Mouse (Mus musculus) midbrain, embryonic 10.5 days (tissue): ENCODE results near the gene Mlip. TPM values are rescaled to one million over a fixed set of nuclear protein-coding genes. Genes with fewer than 3 reads are reported as not detected.

ENCODE experiments used
- DNase-seq: peaks from one replicate; pipeline ENCODE4 v3.0.0-alpha.2; 2017; ENCODE audit warnings: low spot score
- H3K27ac ChIP-seq: fragments of 300-500 bp; sonication (generic); replicated peaks from 2 replicates; pipeline ENCODE4 v1.5.1; 2016; ENCODE audit warnings: mild to moderate bottlenecking
- H3K27me3 ChIP-seq: fragments of 300-500 bp; sonication (generic); 2 replicates; pipeline ENCODE4 v1.6.1; 2016; ENCODE audit warnings: low read depth, mild to moderate bottlenecking; ENCODE audit not compliant: poor library complexity, severe bottlenecking
- H3K36me3 ChIP-seq: fragments of 300-500 bp; sonication (generic); 2 replicates; pipeline ENCODE4 v1.6.1; 2016; ENCODE audit warnings: mild to moderate bottlenecking, moderate library complexity
- H3K4me1 ChIP-seq: fragments of 300-500 bp; sonication (generic); 2 replicates; pipeline ENCODE4 v1.6.1; 2016
- H3K4me3 ChIP-seq: fragments of 300-500 bp; sonication (generic); 2 replicates; pipeline ENCODE4 v1.5.1; 2016; ENCODE audit warnings: mild to moderate bottlenecking, moderate library complexity
- H3K9me3 ChIP-seq: fragments of 300-500 bp; sonication (generic); replicated peaks from 2 replicates; pipeline ENCODE4 v1.6.1; 2016; ENCODE audit warnings: mild to moderate bottlenecking
- WGBS: fragments of 180-500 bp; shearing (Covaris S2); methylation state at CpG from one replicate; pipeline ENCODE4 v1.1.7; 2016; 5-methylcytosine and 5-hydroxymethylcytosine counted together
- polyA plus RNA-seq: library from polyadenylated mRNA; unstranded; fragments of >200 nt; fragmentation: Nextera tagmentation; extraction: Ambion mirVana; gene quantifications from 2 replicates; pipeline ENCODE4 v1.2.1, GENCODE M21; 2016

Mlip gene
- 0.38 and 0.42 TPM in 2 replicates for polyA plus RNA-seq

DNA sequence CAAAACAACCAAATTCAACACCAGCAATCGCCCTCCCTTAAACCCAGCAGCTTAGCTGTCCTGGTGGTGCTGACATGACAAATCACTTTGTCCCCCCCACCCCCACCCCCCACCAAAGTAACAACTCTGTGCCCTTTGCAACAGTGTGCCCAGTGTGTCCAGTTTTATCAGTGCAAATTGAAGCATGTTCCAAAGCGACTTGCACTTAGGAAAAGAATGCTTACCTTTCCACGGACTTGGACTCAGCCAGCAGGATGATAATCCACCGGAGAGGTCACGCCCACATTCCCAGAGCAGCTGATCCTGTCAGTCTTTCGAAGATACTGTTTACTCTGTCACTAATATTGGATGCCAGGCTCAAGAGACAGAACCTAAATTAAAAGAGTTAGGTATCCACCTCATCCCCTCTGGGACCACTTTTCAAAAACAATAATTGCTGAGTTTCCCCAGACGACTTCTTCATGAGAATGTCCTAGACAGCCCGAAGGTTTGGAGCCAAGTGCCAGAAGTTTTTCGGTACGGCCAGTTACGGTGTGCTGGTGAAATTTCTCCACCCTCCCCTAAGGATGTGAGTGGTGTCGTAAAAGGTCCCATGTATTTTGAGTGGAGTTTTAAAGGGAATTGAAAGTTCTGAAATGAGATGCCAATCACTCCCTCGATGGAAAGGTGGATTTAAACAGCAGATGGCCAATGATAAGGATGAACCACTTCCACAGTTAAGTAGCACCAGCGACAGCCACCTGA, at the start of gene Mlip:
Gene Mlip (minus strand): TSS at position 538 of the 744 bp plus-strand sequence.
- 83% methylated on average over 14 of the region's 14 CpGs for WGBS
- Histone ChIP-seq H3K36me3 (no peaks in the 10 kb centered on the region), H3K27me3 (no peaks in the 10 kb centered on the region)

DNA sequence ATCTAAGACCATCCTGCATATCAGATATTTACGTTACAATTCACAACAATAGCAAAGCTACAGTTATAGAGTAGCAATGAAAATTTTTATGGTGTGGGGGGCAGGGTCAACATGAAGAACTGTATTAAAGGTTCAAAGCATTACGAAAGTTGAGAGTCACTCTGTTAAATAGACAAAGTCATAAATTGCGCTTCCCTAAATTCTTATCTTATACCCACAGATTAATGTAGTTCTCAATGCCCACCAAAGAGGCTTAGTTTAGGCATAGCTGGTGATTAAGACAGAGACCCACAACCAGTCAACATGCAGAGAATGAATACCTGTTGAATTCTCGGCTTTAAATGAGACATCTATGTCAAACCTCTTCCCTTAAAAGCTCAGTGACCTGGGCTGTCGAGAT, 47.0 kb upstream of the Mlip start:
- DNase-seq, result no peak
- Histone ChIP-seq H3K4me3 (no peak overlapping the region), H3K9me3 (no peaks in the 10 kb centered on the region), H3K27me3 (0 out of 2 replicates have a peak, but pooled peaks cover 4% of the 10 kb centered on the region), H3K36me3 (no peaks in the 10 kb centered on the region), H3K4me1 (0 out of 2 replicates have a peak, but pooled peaks cover 3% of the 10 kb centered on the region), H3K27ac (no peak overlapping the region)
- WGBS, result 93% methylated on average over 5 of the region's 5 CpGs

More for the DNA sequence above, at the start of gene Mlip:
- H3K4me3 ChIP-seq, result no peak within 1 kb of the TSS
- DNase-seq, result no peak
- H3K27ac ChIP-seq, result no peak within 1 kb of the TSS
- H3K9me3 ChIP-seq, result no peaks in the 10 kb centered on the region
- no peaks in the 10 kb centered on the region for H3K4me1 ChIP-seq

DNA sequence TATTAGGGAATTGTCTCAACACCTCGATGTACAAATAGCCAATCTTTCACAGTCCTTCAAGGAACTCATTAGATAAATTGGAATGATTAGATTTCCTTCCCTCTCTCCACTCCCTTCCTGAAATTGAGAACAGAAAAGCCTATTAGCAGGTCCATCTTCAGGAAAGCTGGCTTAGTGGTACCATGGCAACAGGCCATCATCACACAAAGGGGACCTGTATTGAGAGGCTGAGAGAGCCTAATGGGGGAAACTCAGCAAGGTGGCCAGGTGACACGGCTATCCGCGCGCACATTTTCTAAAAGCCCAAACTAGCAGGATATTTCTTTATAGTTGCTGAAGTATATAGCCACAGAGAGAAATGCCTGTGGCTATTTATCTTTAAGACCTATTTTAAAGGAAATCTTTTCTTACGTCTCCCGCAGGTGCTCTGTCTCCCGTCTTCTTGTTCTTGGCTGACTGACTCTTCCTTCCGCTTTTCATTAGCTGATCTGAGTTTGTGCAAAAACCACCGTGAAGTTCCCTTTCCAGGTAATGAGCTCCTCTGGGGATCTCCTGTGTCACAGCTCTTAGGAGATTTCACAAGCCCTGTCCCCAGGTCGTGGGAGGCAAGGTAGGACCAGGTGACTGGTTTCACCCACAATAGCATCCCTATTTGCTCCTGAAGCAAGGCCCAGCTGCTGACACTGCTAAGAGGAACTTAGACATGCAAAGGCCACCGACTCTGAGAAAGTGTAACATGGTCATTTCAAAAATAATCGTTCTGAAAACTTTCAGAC, 46.3 kb upstream of the Mlip start:
- Histone ChIP-seq H3K27ac (no peak overlapping the region), H3K4me3 (no peak overlapping the region), H3K9me3 (no peaks in the 10 kb centered on the region), H3K27me3 (0 out of 2 replicates have a peak, but pooled peaks cover 4% of the 10 kb centered on the region), H3K4me1 (0 out of 2 replicates have a peak, but pooled peaks cover 3% of the 10 kb centered on the region), H3K36me3 (no peaks in the 10 kb centered on the region)
- no peak for DNase-seq
- 60% methylated on average over 13 of the region's 13 CpGs for WGBS

DNA sequence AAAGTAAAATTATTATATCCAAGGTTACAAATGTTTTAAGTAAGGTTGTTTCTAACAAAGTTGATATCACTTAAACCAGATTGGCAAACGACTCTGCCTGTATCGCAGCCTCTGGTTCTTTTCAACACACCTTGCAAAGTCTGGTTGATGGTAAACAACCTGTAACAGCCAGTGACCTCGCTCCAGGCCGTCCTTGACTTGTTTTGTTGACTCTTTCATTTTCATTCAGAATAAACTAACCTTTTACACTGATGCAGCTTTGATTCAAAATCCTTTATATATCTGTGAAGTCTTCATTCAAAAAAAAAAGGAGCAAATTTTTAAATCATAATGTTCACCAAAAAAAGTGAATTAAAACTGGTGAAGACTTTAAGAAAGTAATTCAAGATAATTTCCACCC, 44.3 kb upstream of the Mlip start:
- DNase-seq, result no peak
- Histone ChIP-seq H3K9me3 (no peaks in the 10 kb centered on the region), H3K36me3 (no peaks in the 10 kb centered on the region), H3K27ac (no peak overlapping the region), H3K27me3 (0 out of 2 replicates have a peak, but pooled peaks cover 4% of the 10 kb centered on the region), H3K4me1 (0 out of 2 replicates have a peak, but pooled peaks cover 3% of the 10 kb centered on the region), H3K4me3 (no peak overlapping the region)
- WGBS, result 82% methylated on average over 4 of the region's 4 CpGs

GRCm38 (mm10) chr9:77391248-77391647, 38.5 kb upstream of the Mlip start:
- Histone ChIP-seq H3K27ac (no peak overlapping the region), H3K4me3 (no peak overlapping the region), H3K36me3 (no peaks in the 10 kb centered on the region), H3K9me3 (no peaks in the 10 kb centered on the region), H3K27me3 (0 out of 2 replicates have a peak, but pooled peaks cover under 1% of the 10 kb centered on the region), H3K4me1 (no peaks in the 10 kb centered on the region)
- no peak for DNase-seq
- 92% methylated on average over 10 of the region's 10 CpGs for WGBS

DNA sequence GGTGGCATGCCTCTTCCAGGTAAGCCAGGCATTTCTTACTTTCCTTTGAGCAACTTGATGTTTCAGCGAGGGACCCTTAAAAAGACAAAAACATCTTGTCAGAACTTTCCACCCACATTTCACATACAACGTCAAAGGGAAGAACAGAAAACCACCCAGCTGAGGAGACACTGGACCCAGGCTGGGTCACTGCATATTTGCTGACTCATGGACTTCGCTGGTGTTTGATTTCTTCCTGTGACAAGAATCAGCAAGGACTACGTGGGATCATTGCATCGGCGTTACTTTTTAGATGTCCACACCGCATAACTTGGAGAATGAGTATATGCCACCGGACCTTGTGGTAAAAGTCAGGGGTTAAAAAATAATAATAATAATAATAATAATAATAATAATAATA, 36.2 kb upstream of the Mlip start:
- Histone ChIP-seq H3K36me3 (no peaks in the 10 kb centered on the region), H3K27ac (no peak overlapping the region), H3K27me3 (no peaks in the 10 kb centered on the region), H3K4me1 (no peaks in the 10 kb centered on the region), H3K4me3 (no peak overlapping the region), H3K9me3 (no peaks in the 10 kb centered on the region)
- WGBS, result 96% methylated on average over 8 of the region's 8 CpGs
- DNase-seq, result no peak

DNA sequence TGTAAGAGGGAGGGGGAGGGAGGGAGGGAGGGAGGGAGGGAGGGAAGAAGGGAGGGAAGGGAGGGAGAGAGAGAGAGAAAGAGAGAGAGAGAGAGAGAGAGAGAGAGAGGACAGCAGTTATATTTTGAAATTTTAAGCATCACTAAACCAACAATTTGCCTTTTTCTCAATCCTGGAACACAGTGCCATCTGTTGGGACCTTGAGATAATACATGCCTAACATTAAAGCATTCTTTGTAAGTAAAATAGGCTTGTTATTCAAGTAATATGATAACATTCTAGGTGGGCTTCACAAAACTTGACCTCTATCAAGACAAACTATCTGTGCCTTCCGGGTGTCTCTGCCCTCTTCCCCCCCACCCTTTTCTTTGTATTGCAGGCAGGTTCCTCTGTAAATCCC, 34.0 kb upstream of the Mlip start:
- no peak for DNase-seq
- Histone ChIP-seq H3K9me3 (no peaks in the 10 kb centered on the region), H3K27ac (no peak overlapping the region), H3K27me3 (no peaks in the 10 kb centered on the region), H3K4me3 (no peak overlapping the region), H3K4me1 (no peaks in the 10 kb centered on the region), H3K36me3 (no peaks in the 10 kb centered on the region)
- 46% methylated on average over 1 of the region's 1 CpGs for WGBS

GRCm38 (mm10) chr9:77385611-77386010, 32.8 kb upstream of the Mlip start:
- Histone ChIP-seq H3K9me3 (no peaks in the 10 kb centered on the region), H3K27me3 (no peaks in the 10 kb centered on the region), H3K4me3 (no peak overlapping the region), H3K27ac (no peak overlapping the region), H3K4me1 (no peaks in the 10 kb centered on the region), H3K36me3 (no peaks in the 10 kb centered on the region)
- WGBS, result 89% methylated on average over 12 of the region's 12 CpGs
- DNase-seq, result no peak

DNA sequence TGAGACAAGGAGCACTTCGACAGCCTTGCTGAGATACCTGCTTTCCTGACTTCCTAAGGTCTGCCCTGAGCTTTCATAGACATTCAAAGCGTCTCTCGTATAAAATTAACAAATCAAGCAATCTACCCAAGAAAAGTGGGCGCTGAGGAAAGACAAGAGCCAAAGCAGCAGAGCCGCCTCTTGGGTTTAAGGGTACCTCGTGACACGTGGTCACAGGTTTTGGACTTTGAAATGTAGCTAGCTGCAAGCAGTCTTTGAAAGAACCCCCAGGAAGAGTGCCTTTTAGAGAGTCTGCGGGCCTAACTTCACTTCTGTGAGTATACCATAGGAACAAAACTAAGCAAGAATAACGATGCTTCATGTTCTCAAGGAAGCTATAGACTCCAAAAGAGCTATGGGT, 31.9 kb upstream of the Mlip start:
- H3K4me3 ChIP-seq, result no peak overlapping the region
- no peaks in the 10 kb centered on the region for H3K9me3 ChIP-seq
- no peaks in the 10 kb centered on the region for H3K27me3 ChIP-seq
- no peaks in the 10 kb centered on the region for H3K36me3 ChIP-seq
- H3K4me1 ChIP-seq, result no peaks in the 10 kb centered on the region
- DNase-seq, result no peak
- 87% methylated on average over 9 of the region's 9 CpGs for WGBS
- H3K27ac ChIP-seq, result no peak overlapping the region

- H3K27me3 ChIP-seq, result no peaks in the 10 kb centered on the region
- no peaks in the 10 kb centered on the region for H3K9me3 ChIP-seq
- 82% methylated on average over 4 of the region's 4 CpGs for WGBS
- no peak overlapping the region for H3K4me3 ChIP-seq
- no peak for DNase-seq
- no peaks in the 10 kb centered on the region for H3K36me3 ChIP-seq
- no peak overlapping the region for H3K27ac ChIP-seq
- no peaks in the 10 kb centered on the region for H3K4me1 ChIP-seq
Observed at GRCm38 (mm10) chr9:77383951-77384350, 31.2 kb upstream of the Mlip start.

DNA sequence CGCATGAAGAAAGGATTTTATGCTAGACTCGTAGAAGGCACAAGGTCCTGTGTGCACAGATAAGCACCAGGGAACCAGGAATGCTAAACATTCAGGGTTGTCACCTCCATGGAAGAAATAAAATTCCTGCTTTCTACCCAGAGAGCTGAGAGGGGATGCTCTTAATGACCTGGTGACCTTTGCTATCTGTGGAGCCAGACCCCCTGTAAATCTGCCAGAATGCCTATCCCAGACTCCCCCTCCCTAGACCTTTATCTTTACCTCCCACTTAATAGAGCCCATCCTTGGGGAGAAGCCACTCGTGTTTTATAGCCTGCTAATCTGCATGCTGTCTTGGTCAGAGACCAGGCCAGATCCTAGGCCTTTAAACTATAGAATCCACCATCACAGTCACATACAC, 29.7 kb upstream of the Mlip start:
- no peaks in the 10 kb centered on the region for H3K27me3 ChIP-seq
- no peaks in the 10 kb centered on the region for H3K36me3 ChIP-seq
- no peak overlapping the region for H3K27ac ChIP-seq
- no peak overlapping the region for H3K4me3 ChIP-seq
- H3K4me1 ChIP-seq, result peaks cover 5% of the 10 kb centered on the region
- WGBS, result 52% methylated on average over 3 of the region's 3 CpGs
- no peak for DNase-seq
- H3K9me3 ChIP-seq, result no peaks in the 10 kb centered on the region

GRCm38 (mm10) chr9:77381565-77381964, 28.8 kb upstream of the Mlip start:
- peak; percentile 71 for DNase-seq
- H3K27me3 ChIP-seq, result no peaks in the 10 kb centered on the region
- no peak overlapping the region for H3K4me3 ChIP-seq
- peaks cover 10% of the 10 kb centered on the region for H3K4me1 ChIP-seq
- no peak overlapping the region for H3K27ac ChIP-seq
- 20% methylated on average over 5 of the region's 5 CpGs for WGBS
- H3K9me3 ChIP-seq, result no peaks in the 10 kb centered on the region
- no peaks in the 10 kb centered on the region for H3K36me3 ChIP-seq

- Histone ChIP-seq H3K27ac (no peak overlapping the region), H3K36me3 (no peaks in the 10 kb centered on the region), H3K4me3 (no peak overlapping the region), H3K9me3 (no peaks in the 10 kb centered on the region), H3K4me1 (peaks cover 10% of the 10 kb centered on the region), H3K27me3 (no peaks in the 10 kb centered on the region)
- peak; percentile 64 for DNase-seq
- WGBS, result 40% methylated on average over 5 of the region's 5 CpGs
Observed at GRCm38 (mm10) chr9:77379625-77380024, 26.9 kb upstream of the Mlip start.
